In the genomic region with DNA sequence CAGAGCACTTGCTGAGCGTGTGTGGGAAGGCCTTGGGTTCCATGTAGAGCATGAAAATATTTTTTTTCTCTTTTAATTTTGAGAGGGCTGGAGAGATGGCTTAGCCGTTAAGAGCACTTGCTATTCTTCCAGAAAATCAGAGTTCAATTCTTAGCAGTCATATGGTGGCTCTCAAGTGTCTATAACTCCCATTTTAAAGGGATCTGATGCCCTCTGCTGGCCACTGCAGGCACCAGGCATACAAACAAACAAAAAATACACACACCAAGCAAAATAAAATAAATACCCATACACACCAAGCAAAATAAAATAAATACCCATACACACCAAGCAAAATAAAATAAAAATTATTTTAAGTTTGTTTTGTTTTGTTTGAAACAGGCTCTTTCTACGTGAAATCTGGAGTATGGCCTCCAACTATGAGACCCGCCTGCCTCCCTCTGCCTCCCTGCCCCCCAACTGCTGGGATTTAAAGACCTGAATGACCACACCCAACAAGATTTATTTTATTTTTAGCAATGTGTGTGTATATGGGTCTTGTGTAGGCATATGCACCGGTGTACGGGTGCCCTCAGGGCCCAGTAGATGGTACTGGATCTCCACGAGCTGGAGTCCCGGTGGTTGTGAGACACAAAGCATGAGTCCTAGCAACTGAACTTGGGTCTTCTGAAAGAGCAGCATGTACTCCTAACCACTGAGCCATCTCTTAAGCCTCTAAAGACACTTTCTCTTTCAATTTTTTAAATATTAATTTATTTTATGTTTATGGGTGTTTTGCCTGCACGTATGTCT, we compare ENCODE assay signal across 10 mouse cellular contexts. TPM values are rescaled to one million over a fixed set of nuclear protein-coding genes. Genes with fewer than 3 reads are reported as not detected.
A peak's percentile ranks its signal among the peaks of the same experiment; 100 is the strongest.
DNase-seq lines count a peak whose midpoint lies in the region; ATAC-seq and TF ChIP-seq lines count a peak whose summit lies in the region.
"Had no signal": no experiment of that assay in that cellular context is flagged by ENCODE, and none has a peak within 500 bp of the region (broad histone marks: within the 10 kb centered on the region; RNA-seq: fewer than 3 reads in every experiment).

No protein-coding gene starts in this region.

- no peaks in the 10 kb centered on the region for H3K27me3 ChIP-seq in kidney, embryonic 14.5 days (ENCODE audit: control insufficient read depth, insufficient read depth, low read length)
- H3K27me3 ChIP-seq: neural tube, embryonic 13.5 days had no signal

- 0 out of 2 replicates have a peak, but pooled peaks have one; percentile 24 for ATAC-seq in kidney, embryonic 14.5 days (ENCODE audit: low FRiP score, low TSS enrichment)

- H3K9me3 ChIP-seq in kidney, embryonic 14.5 days (ENCODE audit: control insufficient read depth, low read length), result no peaks in the 10 kb centered on the region
- H3K9me3 ChIP-seq: neural tube, embryonic 13.5 days had no signal

- H3K4me1 ChIP-seq in kidney, embryonic 14.5 days (ENCODE audit: control insufficient read depth, insufficient read depth, low read length), result no peaks in the 10 kb centered on the region

- no peak overlapping the region for H3K9ac ChIP-seq in kidney, embryonic 14.5 days (ENCODE audit: low read depth, low read length)
- H3K9ac ChIP-seq: neural tube, embryonic 13.5 days had no signal

- 71% methylated on average over 9 of the region's 9 CpGs for WGBS in kidney, embryonic 14.5 days

- H3K4me3 ChIP-seq in kidney, embryonic 14.5 days (ENCODE audit: low read length), result no peak overlapping the region
- H3K4me3 ChIP-seq: neural tube, embryonic 13.5 days had no signal

- TF ChIP-seq CTCF in brain, embryonic 14.5 days (IDR thresholded peaks at IDR 0.05; ENCODE audit: borderline replicate concordance, extremely low read depth, insufficient read depth, insufficient read length), result peak; percentile 73; the same call in 1 of the 2 replicates

- no peak for TF ChIP-seq POLR2A in brain, embryonic 14.5 days (IDR thresholded peaks at IDR 0.05; ENCODE audit: borderline replicate concordance, extremely low read depth, insufficient read depth, insufficient read length, poor library complexity, severe bottlenecking)

- H3K36me3 ChIP-seq in kidney, embryonic 14.5 days (ENCODE audit: control insufficient read depth, insufficient read depth, low read length), result no peaks in the 10 kb centered on the region
- H3K36me3 ChIP-seq: neural tube, embryonic 13.5 days had no signal

- no peak overlapping the region for H3K4me2 ChIP-seq in kidney, embryonic 14.5 days (replicated peaks; ENCODE audit: low read depth, low read length)

- DNase-seq in gastrocnemius, adult 18-20 months (ENCODE audit: low spot score), result peak; percentile 50
- DNase-seq in gastrocnemius, adult 8-10 months (ENCODE audit: low spot score in 2 of 2), result no peak
- peak; percentile 38 for DNase-seq in ovary, postnatal 36 days (ENCODE audit: low spot score)
- DNase-seq in ovary, postnatal 10 days (ENCODE audit: low spot score), result no peak
- DNase-seq in brain, embryonic 14.5 days (ENCODE audit: low read depth), result peak; percentile 84
- DNase-seq in lung, postnatal 36 days, result peak; percentile 76
- peak; percentile 59 for DNase-seq in thymus, postnatal 14 days

- no peak overlapping the region for H3K27ac ChIP-seq in kidney, embryonic 14.5 days (ENCODE audit: low read depth, low read length)
- H3K27ac ChIP-seq: neural tube, embryonic 13.5 days had no signal

RNA-seq across cellular contexts. Expression of a gene that starts 16.8 kb away (rescaled TPM):
- 10 to 100 TPM; 59.3 to 62.6 TPM for total RNA-seq in gastrocnemius, adult 18-20 months (2021)
- 10 to 100 TPM; 55.0 to 77.6 (median 67.7) TPM for total RNA-seq in gastrocnemius, adult 8-10 months (2022)
- 485 and 505 TPM in 2 replicates for polyA plus RNA-seq in brain, embryonic 14.5 days (2012; rRNA removed)
- 1,584 and 1,728 TPM in 2 replicates for polyA plus RNA-seq in kidney, embryonic 14.5 days (2014; fragmentation: Nextera tagmentation; extraction: Ambion mirVana)

RNA-seq across cellular contexts. Expression of a gene that starts 18.6 kb away (rescaled TPM):
- total RNA-seq in gastrocnemius, adult 18-20 months (2021), result not detected
- total RNA-seq in gastrocnemius, adult 8-10 months (2022), result not detected
- not detected in 2 replicates for polyA plus RNA-seq in brain, embryonic 14.5 days (2012; rRNA removed)
- polyA plus RNA-seq in kidney, embryonic 14.5 days (2014; fragmentation: Nextera tagmentation; extraction: Ambion mirVana), result not detected in 2 replicates
- polyA plus RNA-seq: heart, embryonic 16.5 days; neural tube, embryonic 13.5 days had no signal

Comparison
In these comparisons a context has a peak if more than half of its experiments do, and no peak if none do; other contexts are left out.
1. DNase-seq: peak in gastrocnemius, adult 18-20 months (single experiment), ovary, postnatal 36 days (single experiment), brain, embryonic 14.5 days (single experiment), lung, postnatal 36 days (single experiment) and thymus, postnatal 14 days (single experiment); none in gastrocnemius, adult 8-10 months (0 of 2) and ovary, postnatal 10 days (single experiment).